Mouse (Mus musculus) thymus, adult 2 months (tissue): ENCODE data around the gene Cyp2u1. TPM values are rescaled to one million over a fixed set of nuclear protein-coding genes. Genes with fewer than 3 reads are reported as not detected.

Source experiments
- DNase-seq: peaks from one replicate; pipeline ENCODE4 v3.0.0; 2021
- H3K27ac ChIP-seq: fragments of 200-500 bp; 2 replicates; pipeline ENCODE4 v1.5.1; 2012; ENCODE audit warnings: low read length, control low read depth; ENCODE audit not compliant: control insufficient read depth, insufficient read depth
- H3K27me3 ChIP-seq: fragments of 200-500 bp; 2 replicates; pipeline ENCODE4 v1.6.1; 2012; ENCODE audit warnings: mild to moderate bottlenecking, low read length, moderate library complexity, mixed read lengths; ENCODE audit not compliant: control insufficient read depth, insufficient read depth
- H3K36me3 ChIP-seq: fragments of 200-500 bp; 2 replicates; pipeline ENCODE4 v1.6.1; 2012; ENCODE audit warnings: mild to moderate bottlenecking, low read length, moderate library complexity; ENCODE audit not compliant: control insufficient read depth, insufficient read depth
- H3K4me1 ChIP-seq: fragments of 200-500 bp; replicated peaks from 2 replicates; pipeline ENCODE4 v1.6.1; 2012; ENCODE audit warnings: low read length; ENCODE audit not compliant: control insufficient read depth, insufficient read depth
- H3K4me3 ChIP-seq: fragments of 200-500 bp; 2 replicates; pipeline ENCODE4 v1.5.1; 2012; ENCODE audit warnings: mild to moderate bottlenecking, low read length, control low read depth, moderate library complexity; ENCODE audit not compliant: control insufficient read depth, insufficient read depth
- CTCF ChIP-seq: fragments of 200-500 bp; IDR thresholded peaks from 2 replicates; pipeline ENCODE4 v1.5.1; 2012; ENCODE audit warnings: mild to moderate bottlenecking, control low read depth, low read length, moderate library complexity, borderline replicate concordance; ENCODE audit not compliant: control insufficient read depth, poor library complexity, insufficient read depth; ENCODE audit errors: extremely low read depth
- POLR2A ChIP-seq: fragments of 200-500 bp; IDR thresholded peaks from 2 replicates; pipeline ENCODE4 v1.6.1; 2012; ENCODE audit warnings: mild to moderate bottlenecking, low read length, control low read depth, moderate library complexity; ENCODE audit not compliant: control insufficient read depth, poor library complexity, insufficient read depth; ENCODE audit errors: extremely low read depth
- WGBS: fragments of 180-500 bp; shearing (Covaris S2); methylation state at CpG from one replicate; pipeline ENCODE4 v1.1.7; 2018; 5-methylcytosine and 5-hydroxymethylcytosine counted together
- polyA plus RNA-seq: library from polyadenylated mRNA; depleted of rRNA; stranded (reverse); fragments of >200 nt; gene quantifications from 2 replicates; pipeline ENCODE4 v1.2.3, GENCODE M21; 2012

Cyp2u1 gene
- polyA plus RNA-seq, 1 experiment, result 1.2 TPM

DNA sequence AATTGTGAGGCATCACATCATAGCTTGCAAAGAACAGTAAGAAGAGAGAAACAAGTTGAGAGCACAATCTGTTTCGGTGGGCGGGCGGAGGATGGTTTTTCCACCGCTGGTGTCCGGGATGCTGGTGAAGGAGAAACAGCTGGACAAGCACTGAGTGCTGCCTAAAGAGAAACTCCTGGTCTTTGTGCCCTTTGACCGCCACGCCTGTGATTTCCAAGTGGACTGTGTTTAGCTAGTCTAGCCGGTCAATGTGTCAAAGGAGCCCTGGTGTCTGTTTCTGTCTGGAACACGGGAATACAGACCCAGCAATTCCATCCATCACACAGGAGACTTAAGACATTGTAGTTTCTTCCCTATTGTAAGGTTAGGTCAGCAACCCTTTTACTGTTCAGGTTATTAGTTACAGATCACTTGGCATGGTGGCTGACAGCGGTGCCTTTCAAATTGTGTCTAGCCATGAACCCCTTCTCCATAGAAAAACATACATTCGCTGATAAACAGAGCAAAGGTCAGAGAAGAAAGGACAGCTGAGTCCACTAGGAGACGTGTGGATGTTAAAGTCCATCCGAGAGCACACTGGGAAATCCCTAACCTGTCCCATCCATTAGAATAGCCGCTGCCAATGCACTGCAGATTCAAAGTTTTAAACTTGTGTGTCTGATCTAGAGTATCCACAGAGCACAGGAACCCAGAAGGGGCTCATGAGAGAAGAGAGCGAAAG is 39.1 kb downstream of the Cyp2u1 start:
- H3K4me1 ChIP-seq, result no peaks in the 10 kb centered on the region
- no peak overlapping the region for H3K4me3 ChIP-seq
- no peak for DNase-seq
- no peaks in the 10 kb centered on the region for H3K27me3 ChIP-seq
- H3K36me3 ChIP-seq, result no peaks in the 10 kb centered on the region
- WGBS, result 98% methylated on average over 15 of the region's 15 CpGs
- H3K27ac ChIP-seq, result no peak overlapping the region
- no peak for TF ChIP-seq POLR2A
- TF ChIP-seq CTCF, result no peak

DNA sequence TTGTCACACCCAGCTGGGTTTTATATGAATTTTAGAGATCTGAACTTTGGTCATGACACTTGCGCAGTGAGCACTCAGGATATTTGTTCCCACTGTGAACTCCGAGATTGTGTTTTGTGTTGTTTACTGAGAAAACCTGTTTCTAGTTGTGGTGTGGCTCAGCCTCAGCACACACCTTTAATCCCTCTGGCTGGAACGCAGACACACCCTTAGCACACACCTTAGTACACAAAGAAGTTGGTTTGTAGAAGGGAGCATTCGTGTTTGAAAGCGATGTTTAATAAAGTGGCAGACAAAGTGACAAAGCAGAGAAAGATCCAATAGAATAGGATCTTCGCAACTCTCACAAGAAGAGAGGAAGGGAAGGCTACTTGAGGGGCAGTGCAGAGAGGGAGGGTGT is 42.6 kb downstream of the Cyp2u1 start:
- Histone ChIP-seq H3K4me3 (no peak overlapping the region), H3K4me1 (no peaks in the 10 kb centered on the region), H3K36me3 (no peaks in the 10 kb centered on the region), H3K27ac (no peak overlapping the region), H3K27me3 (no peaks in the 10 kb centered on the region)
- DNase-seq, result no peak
- TF ChIP-seq CTCF (no peak), POLR2A (no peak)
- WGBS, result 98% methylated on average over 6 of the region's 6 CpGs

DNA sequence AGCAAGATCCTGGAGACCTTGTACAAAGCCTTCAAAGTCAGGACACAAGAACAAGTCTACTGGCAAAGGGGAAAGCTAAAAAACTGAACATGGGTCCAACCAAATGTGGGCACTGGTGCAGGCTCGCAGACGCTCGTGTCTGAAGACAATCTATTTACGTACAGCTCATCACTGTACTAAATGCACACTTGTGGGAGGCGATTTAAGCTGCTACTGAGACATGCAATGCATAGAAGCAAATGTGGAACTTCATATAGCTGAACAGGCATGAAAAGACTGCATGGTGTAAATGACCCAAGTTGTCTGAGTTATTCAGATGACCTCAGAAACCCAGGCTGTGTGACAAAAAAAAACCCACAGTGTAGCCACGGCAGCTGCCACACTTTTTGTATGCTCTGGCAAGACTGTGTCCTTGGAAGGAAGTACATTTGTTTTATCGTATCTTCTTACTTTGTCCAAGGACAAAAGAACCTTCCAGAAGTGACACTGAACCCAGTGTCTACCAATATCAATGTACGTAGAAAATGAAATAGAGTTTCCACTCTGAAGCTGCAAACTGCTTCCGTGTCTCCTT is 43.5 kb downstream of the Cyp2u1 start:
- no peak overlapping the region for H3K4me3 ChIP-seq
- no peaks in the 10 kb centered on the region for H3K36me3 ChIP-seq
- WGBS, result 94% methylated on average over 9 of the region's 9 CpGs
- H3K27ac ChIP-seq, result no peak overlapping the region
- TF ChIP-seq POLR2A, result no peak
- no peak for TF ChIP-seq CTCF
- no peaks in the 10 kb centered on the region for H3K4me1 ChIP-seq
- DNase-seq, result no peak
- H3K27me3 ChIP-seq, result no peaks in the 10 kb centered on the region

DNA sequence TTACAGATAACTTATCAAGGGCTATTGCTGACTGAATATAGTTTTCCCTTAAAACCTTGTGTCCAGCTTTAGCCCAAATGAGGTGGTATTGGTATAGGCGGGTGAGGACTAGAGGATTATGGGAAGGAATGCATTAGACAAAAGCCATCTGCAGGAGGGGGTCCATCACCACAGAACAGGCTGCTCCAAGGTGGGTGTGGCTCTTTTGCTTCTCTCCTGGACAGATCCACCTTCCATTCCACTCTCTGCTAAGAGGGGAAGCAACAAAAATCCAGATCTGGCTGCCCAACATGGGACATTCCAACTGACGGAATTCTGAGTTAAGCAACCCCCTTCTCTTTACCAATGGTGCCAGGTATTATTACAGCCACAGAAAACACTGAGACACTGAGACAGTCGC is 44.1 kb downstream of the Cyp2u1 start:
- TF ChIP-seq CTCF, result no peak
- no peak for TF ChIP-seq POLR2A
- DNase-seq, result no peak
- WGBS, result 95% methylated on average over 3 of the region's 3 CpGs
- Histone ChIP-seq H3K27ac (no peak overlapping the region), H3K4me1 (no peaks in the 10 kb centered on the region), H3K4me3 (no peak overlapping the region), H3K27me3 (no peaks in the 10 kb centered on the region), H3K36me3 (no peaks in the 10 kb centered on the region)

DNA sequence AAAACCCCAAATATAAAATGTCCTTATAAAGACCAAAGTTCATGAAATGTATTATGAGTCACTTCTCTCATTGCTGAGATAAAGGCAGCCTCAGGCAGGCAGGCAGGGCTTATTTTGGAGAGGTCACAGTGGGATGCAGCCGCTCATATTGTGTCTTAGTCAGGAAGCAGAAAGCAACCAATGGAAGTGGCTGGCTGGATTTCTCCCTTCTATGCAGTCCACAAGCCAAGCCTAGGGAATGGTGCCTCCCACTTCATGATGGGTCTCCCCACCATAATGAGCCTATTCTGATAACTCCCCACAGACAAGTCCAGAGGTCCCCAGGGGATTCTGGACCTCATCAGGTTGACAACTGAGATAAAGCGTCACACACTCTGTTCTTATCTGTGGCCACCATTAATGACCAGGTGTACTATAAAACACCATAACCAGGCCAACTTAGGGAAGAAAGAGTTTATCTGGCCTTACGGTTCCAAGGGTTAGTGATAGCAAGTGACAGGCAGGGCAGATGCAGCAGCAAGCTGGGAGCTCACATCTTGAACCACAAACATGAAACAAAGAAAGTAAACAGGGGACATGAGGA is 47.5 kb downstream of the Cyp2u1 start:
- DNase-seq, result no peak
- H3K36me3 ChIP-seq, result no peaks in the 10 kb centered on the region
- H3K4me3 ChIP-seq, result no peak overlapping the region
- H3K27me3 ChIP-seq, result no peaks in the 10 kb centered on the region
- TF ChIP-seq CTCF (no peak), POLR2A (no peak)
- H3K4me1 ChIP-seq, result peaks cover 3% of the 10 kb centered on the region; the same call in 1 of the 2 replicates
- no peak overlapping the region for H3K27ac ChIP-seq
- over 99% methylated on average over 3 of the region's 3 CpGs for WGBS

DNA sequence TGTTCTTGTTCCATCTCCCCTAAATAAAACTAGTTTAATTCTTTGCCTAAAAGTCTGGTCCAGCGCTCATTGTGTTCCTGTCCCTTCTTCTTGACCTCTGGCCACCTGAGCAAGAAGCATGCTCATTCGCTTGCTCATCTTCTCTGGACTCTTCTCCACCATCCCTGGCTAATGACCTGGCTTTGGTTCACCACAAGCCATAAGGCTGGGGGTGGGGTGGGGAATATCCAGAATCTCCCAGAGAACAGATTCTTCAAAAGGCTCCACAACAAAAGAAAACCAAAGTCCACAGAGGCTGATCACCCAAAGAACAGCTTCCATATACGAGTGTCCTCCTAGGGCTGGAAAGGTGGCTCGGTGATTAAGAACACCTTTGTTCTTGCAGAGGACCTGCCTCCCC is 48.0 kb downstream of the Cyp2u1 start:
- WGBS, result 98% methylated on average over 4 of the region's 4 CpGs
- Histone ChIP-seq H3K27me3 (no peaks in the 10 kb centered on the region), H3K27ac (no peak overlapping the region), H3K36me3 (no peaks in the 10 kb centered on the region), H3K4me3 (no peak overlapping the region), H3K4me1 (peaks cover 5% of the 10 kb centered on the region; the same call in 1 of the 2 replicates)
- no peak for TF ChIP-seq POLR2A
- no peak for TF ChIP-seq CTCF
- DNase-seq, result no peak

DNA sequence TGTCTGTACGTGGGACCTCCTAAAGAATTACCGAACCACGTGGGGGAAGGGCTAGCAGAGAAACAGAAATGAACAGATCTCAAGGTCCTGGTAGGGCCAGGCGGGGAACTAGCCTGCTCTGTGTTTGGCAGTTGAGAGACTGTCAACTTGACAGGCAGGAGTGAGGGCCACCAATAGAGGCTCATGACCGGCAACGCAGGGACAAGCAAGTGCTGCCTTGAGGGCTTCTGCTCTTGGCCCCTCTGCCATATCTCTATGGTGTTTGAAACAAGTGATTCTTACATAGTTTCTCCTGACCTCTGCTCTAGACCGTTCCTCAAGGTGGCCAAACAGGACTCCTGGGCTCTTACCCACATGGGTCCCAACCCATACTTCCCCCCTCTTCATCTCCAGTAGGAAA is 51.4 kb downstream of the Cyp2u1 start:
- 0 out of 2 replicates have a peak, but pooled peaks cover 5% of the 10 kb centered on the region for H3K36me3 ChIP-seq
- peaks cover 5% of the 10 kb centered on the region; the same call in 1 of the 2 replicates for H3K4me1 ChIP-seq
- WGBS, result 97% methylated on average over 7 of the region's 7 CpGs
- H3K27ac ChIP-seq, result no peak overlapping the region
- no peak for DNase-seq
- H3K27me3 ChIP-seq, result no peaks in the 10 kb centered on the region
- H3K4me3 ChIP-seq, result no peak overlapping the region
- TF ChIP-seq CTCF, result no peak
- TF ChIP-seq POLR2A, result no peak
